In genomic region chr5:92435025-92435584, GRCm38 (mm10) we compare ENCODE assay signal across 8 mouse cellular contexts. TPM values are rescaled to one million over a fixed set of nuclear protein-coding genes. Genes with fewer than 3 reads are reported as not detected.
A peak's percentile ranks its signal among the peaks of the same experiment; 100 is the strongest.
DNase-seq lines count a peak whose midpoint lies in the region; ATAC-seq and TF ChIP-seq lines count a peak whose summit lies in the region.

Nup54 (minus strand) TSS chr5:92435219.

- no peaks in the 10 kb centered on the region for H3K27me3 ChIP-seq in Patski
- H3K27me3 ChIP-seq in hindbrain, embryonic 13.5 days = no peaks in the 10 kb centered on the region

- peak within 1 kb of the TSS; percentile 83 for H3K27ac ChIP-seq in hindbrain, embryonic 13.5 days

- peak; percentile 87 for DNase-seq in Patski (ENCODE audit: low read depth, low spot score)
- peak; percentile 94 to 96 for DNase-seq in cerebellum, postnatal 14 days
- peak; percentile 94 to 96 for DNase-seq in frontal cortex, postnatal 14 days (ENCODE audit: low spot score in 2 of 2)
- DNase-seq in layer of hippocampus, postnatal 25 days (ENCODE audit: extremely low spot score in 1 of 2, low spot score in 1 of 2) = peak; percentile 89 to 92
- peak; percentile 97 for DNase-seq in lung, postnatal 25 days (ENCODE audit: low spot score)
- DNase-seq in retina, embryonic 14.5 days (ENCODE audit: low spot score) = peak; percentile 97
- peak; percentile 87 for DNase-seq in thymus, postnatal 4 days

- WGBS in hindbrain, embryonic 13.5 days = 1% methylated on average over 34 of the region's 34 CpGs

- H3K4me3 ChIP-seq in hindbrain, embryonic 13.5 days = peak within 1 kb of the TSS; percentile 97

- POLR2A ChIA-PET in Patski (lab: Charles Lee) = no interaction called here

- no peak for TF ChIP-seq CTCF in Patski (IDR thresholded peaks at IDR 0.05)

- in situ Hi-C loops in Patski (cut with MboI; ENCODE audit: low pct_unique_long_range_greater_than_20kb) = no loop called here

- H3K9ac ChIP-seq in hindbrain, embryonic 13.5 days = peak within 1 kb of the TSS; percentile 96

- peaks cover 7% of the 10 kb centered on the region for H3K36me3 ChIP-seq in hindbrain, embryonic 13.5 days

- H3K4me1 ChIP-seq in hindbrain, embryonic 13.5 days (replicated peaks) = peaks cover 15% of the 10 kb centered on the region

- CTCF ChIA-PET in Patski (lab: Charles Lee) = no interaction called here

- H3K9me3 ChIP-seq in hindbrain, embryonic 13.5 days = no peaks in the 10 kb centered on the region

- ATAC-seq in Patski = peak; percentile 97
- ATAC-seq in hindbrain, embryonic 13.5 days (ENCODE audit: low FRiP score) = peak; percentile 100

- H3K4me2 ChIP-seq in hindbrain, embryonic 13.5 days = peak within 1 kb of the TSS; percentile 80

RNA-seq across cellular contexts. Expression of gene Nup54, which starts in this region (rescaled TPM):
- polyA plus RNA-seq in Patski (2021) = 48.6 TPM
- polyA plus RNA-seq in hindbrain, embryonic 13.5 days (2015; fragmentation: Nextera tagmentation; extraction: Ambion mirVana) = 51.0 and 56.7 TPM in 2 replicates
- total RNA-seq in layer of hippocampus, postnatal 25 days (2021) = 10 to 100 TPM; 30.0 to 38.5 TPM

Comparison
In these comparisons a context has a peak if more than half of its experiments do, and no peak if none do; other contexts are left out.
1. Peak in every context shown above with its lines: DNase-seq, ATAC-seq, H3K4me3 ChIP-seq and H3K27ac ChIP-seq.